Mouse (Mus musculus) megakaryocyte, embryonic 14.5 days (primary cell): ENCODE results near the gene Lama2.

Experiments used
- FLI1 ChIP-seq: IDR thresholded peaks from 2 replicates; pipeline ENCODE4 v1.6.1; 2012; ENCODE audit warnings: low read length, inconsistent platforms, mixed read lengths
- GATA1 ChIP-seq: IDR thresholded peaks from 3 replicates; pipeline ENCODE4 v1.6.1; 2012; ENCODE audit warnings: mixed read lengths, low read length, inconsistent platforms, borderline replicate concordance

GRCm38 (mm10) chr10:27619658-27620057 is at the start of gene Lama2:
- no peak for TF ChIP-seq GATA1
- no peak for TF ChIP-seq FLI1
